Comparison of ENCODE assay signal across 11 mouse cellular contexts in genomic region chr1:160370552-160370951, GRCm38 (mm10).
DNase-seq lines count a peak whose midpoint lies in the region; ATAC-seq and TF ChIP-seq lines count a peak whose summit lies in the region.
"Had no signal": no experiment of that assay in that cellular context is flagged by ENCODE, and none has a peak within 500 bp of the region (broad histone marks: within the 10 kb centered on the region; RNA-seq: fewer than 3 reads in every experiment).

No protein-coding gene starts in this region.

- H3K4me2 ChIP-seq in limb, embryonic 12.5 days, result no peak overlapping the region

- DNase-seq in heart, embryonic 10.5 days (ENCODE audit: low spot score), result no peak
- DNase-seq in heart, adult 11 months, result no peak
- DNase-seq in limb, embryonic 10.5 days (ENCODE audit: low spot score), result no peak
- peak; percentile 80 for DNase-seq in brain, embryonic 14.5 days (ENCODE audit: low read depth)
- peak; percentile 35 for DNase-seq in lung, postnatal 10 days
- no peak for DNase-seq in gastrocnemius, postnatal 36 days
- DNase-seq in cerebellum, adult 11-12 months, result no peak
- DNase-seq: adrenal gland, adult 8-10 months; embryo, embryonic 11 days; spleen, adult 18-20 months had no signal

- peak overlapping the region; percentile 74; the same call in 1 of the 2 replicates for H3K27ac ChIP-seq in heart, embryonic 10.5 days
- H3K27ac ChIP-seq in limb, embryonic 12.5 days, result no peak overlapping the region
- no peak overlapping the region for H3K27ac ChIP-seq in limb, embryonic 10.5 days

- H3K9ac ChIP-seq in limb, embryonic 12.5 days (replicated peaks), result no peak overlapping the region

- TF ChIP-seq CTCF in brain, embryonic 14.5 days (IDR thresholded peaks at IDR 0.05; ENCODE audit: borderline replicate concordance, extremely low read depth, insufficient read depth, insufficient read length), result no peak

- no peaks in the 10 kb centered on the region for H3K4me1 ChIP-seq in heart, embryonic 10.5 days
- H3K4me1 ChIP-seq in limb, embryonic 12.5 days (replicated peaks), result no peaks in the 10 kb centered on the region
- H3K4me1 ChIP-seq in limb, embryonic 10.5 days, result no peaks in the 10 kb centered on the region

- intact Hi-C loops in gastrocnemius, postnatal 36 days (cut with DNase I), result no loop called here

- H3K27me3 ChIP-seq in heart, embryonic 10.5 days (ENCODE audit: insufficient read depth, poor library complexity, severe bottlenecking), result no peaks in the 10 kb centered on the region
- no peaks in the 10 kb centered on the region for H3K27me3 ChIP-seq in limb, embryonic 12.5 days
- H3K27me3 ChIP-seq in limb, embryonic 10.5 days (ENCODE audit: low read depth, poor library complexity, severe bottlenecking), result no peaks in the 10 kb centered on the region

- no peak for TF ChIP-seq POLR2A in brain, embryonic 14.5 days (IDR thresholded peaks at IDR 0.05; ENCODE audit: borderline replicate concordance, extremely low read depth, insufficient read depth, insufficient read length, poor library complexity, severe bottlenecking)

- no peaks in the 10 kb centered on the region for H3K9me3 ChIP-seq in heart, embryonic 10.5 days
- no peaks in the 10 kb centered on the region for H3K9me3 ChIP-seq in limb, embryonic 12.5 days
- no peaks in the 10 kb centered on the region for H3K9me3 ChIP-seq in limb, embryonic 10.5 days (replicated peaks)

- ATAC-seq in limb, embryonic 12.5 days (ENCODE audit: insufficient number of reproducible peaks, insufficient read depth, low FRiP score, low TSS enrichment, low read depth), result 0 out of 2 replicates have a peak, but pooled peaks have one; percentile 15

- WGBS in heart, embryonic 10.5 days, result 42% methylated on average over 1 of the region's 1 CpGs
- WGBS in limb, embryonic 12.5 days, result 81% methylated on average over 1 of the region's 1 CpGs
- 93% methylated on average over 1 of the region's 1 CpGs for WGBS in limb, embryonic 10.5 days

- no peaks in the 10 kb centered on the region for H3K36me3 ChIP-seq in heart, embryonic 10.5 days
- H3K36me3 ChIP-seq in limb, embryonic 12.5 days, result no peaks in the 10 kb centered on the region
- H3K36me3 ChIP-seq in limb, embryonic 10.5 days, result no peaks in the 10 kb centered on the region

- H3K4me3 ChIP-seq in heart, embryonic 10.5 days, result no peak overlapping the region
- no peak overlapping the region for H3K4me3 ChIP-seq in limb, embryonic 12.5 days (replicated peaks)
- no peak overlapping the region for H3K4me3 ChIP-seq in limb, embryonic 10.5 days

Comparison
In these comparisons a context has a peak if more than half of its experiments do, and no peak if none do; other contexts are left out.
1. DNase-seq: peak in brain, embryonic 14.5 days (single experiment) and lung, postnatal 10 days (single experiment); none in heart, embryonic 10.5 days (single experiment), heart, adult 11 months (single experiment), limb, embryonic 10.5 days (single experiment), gastrocnemius, postnatal 36 days (0 of 2) and cerebellum, adult 11-12 months (single experiment).